Mouse (Mus musculus) hindbrain, embryonic 16.5 days (tissue): ENCODE results near the gene Ell. TPM values are rescaled to one million over a fixed set of nuclear protein-coding genes. Genes with fewer than 3 reads are reported as not detected.
A peak's percentile ranks its signal among the peaks of the same experiment; 100 is the strongest.
"Not testable (repeated sequence)": the region's sequence is repeated elsewhere in the genome, so short reads cannot be mapped to it uniquely, and the experiment has no call there.

Experiments
- ATAC-seq: fragments of 200-750 bp; cut with Nextera tagmentation; 2 replicates; pipeline ENCODE4 v1.8.0; 2017; ENCODE audit warnings: moderate TSS enrichment, moderate library complexity
- H3K27ac ChIP-seq: fragments of 300-500 bp; sonication (generic); 2 replicates; pipeline ENCODE4 v1.5.1; 2014; ENCODE audit warnings: low read depth, mild to moderate bottlenecking, control low read depth, low read length, moderate library complexity
- H3K27me3 ChIP-seq: fragments of 300-500 bp; sonication (generic); replicated peaks from 2 replicates; pipeline ENCODE4 v1.6.1; 2014; ENCODE audit warnings: low read length; ENCODE audit not compliant: control insufficient read depth, insufficient read depth
- H3K36me3 ChIP-seq: fragments of 300-500 bp; sonication (generic); 2 replicates; pipeline ENCODE4 v1.6.1; 2014; ENCODE audit warnings: mild to moderate bottlenecking, low read length, moderate library complexity, mixed read lengths; ENCODE audit not compliant: control insufficient read depth, insufficient read depth
- H3K4me1 ChIP-seq: fragments of 300-500 bp; sonication (generic); 2 replicates; pipeline ENCODE4 v1.6.1; 2014; ENCODE audit warnings: low read depth, low read length; ENCODE audit not compliant: control insufficient read depth, insufficient read depth
- H3K4me2 ChIP-seq: fragments of 300-500 bp; sonication (generic); 2 replicates; pipeline ENCODE4 v1.6.1; 2014; ENCODE audit warnings: mild to moderate bottlenecking, low read length, control low read depth, moderate library complexity
- H3K4me3 ChIP-seq: fragments of 300-500 bp; sonication (generic); 2 replicates; pipeline ENCODE4 v1.5.1; 2014; ENCODE audit warnings: mild to moderate bottlenecking, low read length, control low read depth, moderate library complexity
- H3K9ac ChIP-seq: fragments of 300-500 bp; sonication (generic); 2 replicates; pipeline ENCODE4 v1.6.1; 2014; ENCODE audit warnings: low read depth, mild to moderate bottlenecking, control low read depth, low read length, moderate library complexity
- H3K9me3 ChIP-seq: fragments of 300-500 bp; sonication (generic); 2 replicates; pipeline ENCODE4 v1.6.1; 2014; ENCODE audit warnings: mild to moderate bottlenecking, low read length, moderate library complexity; ENCODE audit not compliant: control insufficient read depth
- WGBS: fragments of 180-500 bp; shearing (Covaris S2); extraction: QIAGEN DNeasy Blood & Tissue Kit; methylation state at CpG from one replicate; pipeline ENCODE4 v1.1.7; 2014; 5-methylcytosine and 5-hydroxymethylcytosine counted together
- polyA plus RNA-seq: library from polyadenylated mRNA; unstranded; fragments of >200 nt; fragmentation: Nextera tagmentation; extraction: Ambion mirVana; gene quantifications from 2 replicates; pipeline ENCODE4 v1.2.1, GENCODE M21; 2015

Gene Ell
- polyA plus RNA-seq, 1 experiment from 2014 or later, result 14.9 TPM

GRCm38 (mm10) chr8:70585258-70585652 lies 46.0 kb downstream of the Ell start:
- Histone ChIP-seq H3K9ac (no peak overlapping the region), H3K4me1 (no peaks in the 10 kb centered on the region), H3K27me3 (no peaks in the 10 kb centered on the region), H3K9me3 (no peaks in the 10 kb centered on the region), H3K27ac (no peak overlapping the region), H3K36me3 (peaks cover 31% of the 10 kb centered on the region), H3K4me2 (no peak overlapping the region), H3K4me3 (no peak overlapping the region)
- peak; percentile 50 for ATAC-seq
- 39% methylated on average over 7 of the region's 7 CpGs for WGBS

GRCm38 (mm10) chr8:70587955-70588354 lies 48.7 kb downstream of the Ell start:
- H3K4me3 ChIP-seq, H3K4me2 ChIP-seq, H3K27me3 ChIP-seq, H3K9ac ChIP-seq, ATAC-seq, H3K4me1 ChIP-seq, H3K27ac ChIP-seq, H3K9me3 ChIP-seq: not testable (repeated sequence)
- 93% methylated on average over 4 of the region's 4 CpGs for WGBS
- H3K36me3 ChIP-seq, result peaks cover 25% of the 10 kb centered on the region

GRCm38 (mm10) chr8:70591569-70591968 lies 52.3 kb downstream of the Ell start:
- ATAC-seq, result no peak
- Histone ChIP-seq H3K9ac (no peak overlapping the region), H3K4me3 (no peak overlapping the region), H3K4me1 (peaks cover 20% of the 10 kb centered on the region), H3K4me2 (no peak overlapping the region), H3K27ac (no peak overlapping the region), H3K9me3 (peaks cover 2% of the 10 kb centered on the region; the same call in 1 of the 2 replicates), H3K27me3 (no peaks in the 10 kb centered on the region), H3K36me3 (peaks cover 8% of the 10 kb centered on the region; the same call in 1 of the 2 replicates)
- WGBS, result 88% methylated on average over 12 of the region's 12 CpGs

- no peak overlapping the region; the same call in 1 of the 2 replicates for H3K9ac ChIP-seq
- ATAC-seq, result no peak
- no peak overlapping the region for H3K4me3 ChIP-seq
- peaks cover 2% of the 10 kb centered on the region; the same call in 1 of the 2 replicates for H3K9me3 ChIP-seq
- WGBS, result 50% methylated on average over 8 of the region's 8 CpGs
- no peaks in the 10 kb centered on the region for H3K27me3 ChIP-seq
- peak overlapping the region; percentile 50; the same call in 1 of the 2 replicates for H3K27ac ChIP-seq
- H3K4me2 ChIP-seq, result no peak overlapping the region; the same call in 1 of the 2 replicates
- H3K4me1 ChIP-seq, result peaks cover 35% of the 10 kb centered on the region
- H3K36me3 ChIP-seq, result peaks cover 8% of the 10 kb centered on the region; the same call in 1 of the 2 replicates
Measured at GRCm38 (mm10) chr8:70593173-70593572, 53.9 kb downstream of the Ell start.

GRCm38 (mm10) chr8:70593961-70594609 lies 54.8 kb downstream of the Ell start, which contains the start of gene Isyna1:
TSS of gene Isyna1 (plus strand) at chr8:70594373.
- ATAC-seq, result peak; percentile 84
- H3K9ac ChIP-seq, result peak within 1 kb of the TSS; percentile 73
- H3K4me2 ChIP-seq, result peak within 1 kb of the TSS; percentile 95
- peaks cover 43% of the 10 kb centered on the region for H3K4me1 ChIP-seq
- peak within 1 kb of the TSS; percentile 64 for H3K4me3 ChIP-seq
- H3K27me3 ChIP-seq, result no peaks in the 10 kb centered on the region
- H3K36me3 ChIP-seq, result peaks cover 6% of the 10 kb centered on the region; the same call in 1 of the 2 replicates
- WGBS, result under 1% methylated on average over 38 of the region's 40 CpGs
- H3K9me3 ChIP-seq, result peaks cover 2% of the 10 kb centered on the region; the same call in 1 of the 2 replicates
- peak within 1 kb of the TSS; percentile 65 for H3K27ac ChIP-seq

- H3K27me3 ChIP-seq, result no peaks in the 10 kb centered on the region
- H3K9me3 ChIP-seq, result peaks cover 2% of the 10 kb centered on the region; the same call in 1 of the 2 replicates
- 9% methylated on average over 79 of the region's 82 CpGs for WGBS
- peaks cover 43% of the 10 kb centered on the region for H3K4me1 ChIP-seq
- H3K36me3 ChIP-seq, result peaks cover 6% of the 10 kb centered on the region; the same call in 1 of the 2 replicates
- ATAC-seq, result peak; percentile 15
- H3K4me3 ChIP-seq, result peak overlapping the region; percentile 64
- peak overlapping the region; percentile 73 for H3K9ac ChIP-seq
- H3K27ac ChIP-seq, result peak overlapping the region; percentile 65
- peak overlapping the region; percentile 95 for H3K4me2 ChIP-seq
Measured at GRCm38 (mm10) chr8:70594621-70595564, 55.6 kb downstream of the Ell start.

- ATAC-seq, result no peak
- peaks cover 52% of the 10 kb centered on the region for H3K4me1 ChIP-seq
- peaks cover 2% of the 10 kb centered on the region; the same call in 1 of the 2 replicates for H3K9me3 ChIP-seq
- H3K4me3 ChIP-seq, result no peak overlapping the region; the same call in 1 of the 2 replicates
- peak overlapping the region; percentile 95; the same call in 1 of the 2 replicates for H3K4me2 ChIP-seq
- no peaks in the 10 kb centered on the region for H3K27me3 ChIP-seq
- WGBS, result 94% methylated on average over 12 of the region's 12 CpGs
- no peak overlapping the region for H3K27ac ChIP-seq
- no peak overlapping the region for H3K9ac ChIP-seq
- peaks cover 3% of the 10 kb centered on the region; the same call in 1 of the 2 replicates for H3K36me3 ChIP-seq
Measured at GRCm38 (mm10) chr8:70595811-70596210, 56.6 kb downstream of the Ell start.

- Histone ChIP-seq H3K27me3 (no peaks in the 10 kb centered on the region), H3K9me3 (peaks cover 2% of the 10 kb centered on the region; the same call in 1 of the 2 replicates), H3K4me3 (no peak overlapping the region), H3K36me3 (peaks cover 3% of the 10 kb centered on the region; the same call in 1 of the 2 replicates), H3K4me2 (no peak overlapping the region), H3K9ac (no peak overlapping the region), H3K4me1 (peaks cover 56% of the 10 kb centered on the region), H3K27ac (no peak overlapping the region)
- no peak for ATAC-seq
- 91% methylated on average over 18 of the region's 18 CpGs for WGBS
Measured at GRCm38 (mm10) chr8:70596216-70596615, 57.0 kb downstream of the Ell start.
